Mouse (Mus musculus) bone marrow, adult 2 months (tissue): ENCODE data around the gene Tmem140.

Experiments used
- CTCF ChIP-seq: fragments of 200-500 bp; IDR thresholded peaks from 2 replicates; pipeline ENCODE4 v1.5.1; 2011; ENCODE audit warnings: low read length, control low read depth; ENCODE audit not compliant: control insufficient read depth, insufficient read depth
- POLR2A ChIP-seq: fragments of 200-500 bp; IDR thresholded peaks from 2 replicates; pipeline ENCODE4 v1.6.1; 2011; ENCODE audit warnings: low read depth, mild to moderate bottlenecking, control low read depth, low read length, borderline replicate concordance; ENCODE audit not compliant: control insufficient read depth

GRCm38 (mm10) chr6:34875268-34875761 lies 12.4 kb downstream of the Tmem140 start:
- TF ChIP-seq POLR2A = no peak
- TF ChIP-seq CTCF = 0 out of 2 replicates have a peak, but pooled peaks have one; percentile 0
